Mouse (Mus musculus): ENCODE results near the gene Ptger4.

Gene Ptger4

GRCm38 (mm10) chr15:5165121-5165773 is 78.7 kb downstream of the Ptger4 start:
- DNase-seq (ENCODE audit: low spot score) = no peak

GRCm38 (mm10) chr15:5158827-5159226 is 85.2 kb downstream of the Ptger4 start:
- no peak for DNase-seq (ENCODE audit: low spot score)

GRCm38 (mm10) chr15:5157386-5157785 is 86.6 kb downstream of the Ptger4 start:
- DNase-seq (ENCODE audit: low spot score) = no peak
